Mouse (Mus musculus) spleen, adult 12 weeks (tissue): ENCODE data around the gene Ugt1a6a.

Experiments used
- DNase-seq: peaks from one replicate; pipeline ENCODE4 v3.0.0; 2022; ENCODE audit warnings: low spot score

Ugt1a6a gene

GRCm38 (mm10) chr1:88250023-88250422, 115.4 kb downstream of the Ugt1a6a start:
- DNase-seq, result no peak

GRCm38 (mm10) chr1:88253106-88253505, 118.5 kb downstream of the Ugt1a6a start:
- no peak for DNase-seq

- no peak for DNase-seq
Observed at GRCm38 (mm10) chr1:88253540-88253939, 118.9 kb downstream of the Ugt1a6a start.

GRCm38 (mm10) chr1:88254793-88255465, 120.3 kb downstream of the Ugt1a6a start:
- DNase-seq, result no peak

GRCm38 (mm10) chr1:88255466-88255857, 120.9 kb downstream of the Ugt1a6a start:
- no peak for DNase-seq

- no peak for DNase-seq
Observed at GRCm38 (mm10) chr1:88255989-88256754, 121.6 kb downstream of the Ugt1a6a start.

GRCm38 (mm10) chr1:88256886-88257663, 122.5 kb downstream of the Ugt1a6a start:
- no peak for DNase-seq

- no peak for DNase-seq
Observed at GRCm38 (mm10) chr1:88257681-88258080, 123.1 kb downstream of the Ugt1a6a start.

GRCm38 (mm10) chr1:88258361-88258760, 123.8 kb downstream of the Ugt1a6a start:
- no peak for DNase-seq

- DNase-seq, result no peak
Observed at GRCm38 (mm10) chr1:88258881-88259642, 124.5 kb downstream of the Ugt1a6a start.

GRCm38 (mm10) chr1:88259643-88260024, 125.0 kb downstream of the Ugt1a6a start:
- DNase-seq, result no peak

GRCm38 (mm10) chr1:88260114-88260513, 125.5 kb downstream of the Ugt1a6a start:
- no peak for DNase-seq

GRCm38 (mm10) chr1:88260604-88261377, 126.2 kb downstream of the Ugt1a6a start:
- DNase-seq, result no peak

- DNase-seq, result no peak
Observed at GRCm38 (mm10) chr1:88261706-88262105, 127.1 kb downstream of the Ugt1a6a start.

GRCm38 (mm10) chr1:88262255-88262654, 127.6 kb downstream of the Ugt1a6a start:
- DNase-seq, result no peak

- DNase-seq, result no peak
Observed at GRCm38 (mm10) chr1:88262961-88263360, 128.4 kb downstream of the Ugt1a6a start.

GRCm38 (mm10) chr1:88263778-88264177, 129.2 kb downstream of the Ugt1a6a start:
- DNase-seq, result no peak

- no peak for DNase-seq
Observed at GRCm38 (mm10) chr1:88264237-88264868, 129.7 kb downstream of the Ugt1a6a start.

GRCm38 (mm10) chr1:88264869-88265240, 130.2 kb downstream of the Ugt1a6a start:
- DNase-seq, result no peak

GRCm38 (mm10) chr1:88266123-88266522, 131.5 kb downstream of the Ugt1a6a start:
- no peak for DNase-seq

- no peak for DNase-seq
Observed at GRCm38 (mm10) chr1:88267489-88267888, 132.9 kb downstream of the Ugt1a6a start.
